Mouse (Mus musculus) cerebellum, adult 8-10 months (tissue): ENCODE results near the gene Zfp943.
"Not testable (repeated sequence)": the region's sequence is repeated elsewhere in the genome, so short reads cannot be mapped to it uniquely, and the experiment has no call there.

ENCODE experiments used
- DNase-seq: peaks from one replicate; pipeline ENCODE4 v3.0.0; 2022

Zfp943 gene

GRCm38 (mm10) chr17:21962107-21962907, at the start of gene Zfp943, which contains the start of gene Zfp942:
Gene Zfp943, plus strand, starts transcription at chr17:21962552.
Gene Zfp942, minus strand, starts transcription at chr17:21962464.
- DNase-seq, result peak; percentile 72

GRCm38 (mm10) chr17:21963302-21963701, 950 bp downstream of the Zfp943 start:
- DNase-seq, result no peak

DNA sequence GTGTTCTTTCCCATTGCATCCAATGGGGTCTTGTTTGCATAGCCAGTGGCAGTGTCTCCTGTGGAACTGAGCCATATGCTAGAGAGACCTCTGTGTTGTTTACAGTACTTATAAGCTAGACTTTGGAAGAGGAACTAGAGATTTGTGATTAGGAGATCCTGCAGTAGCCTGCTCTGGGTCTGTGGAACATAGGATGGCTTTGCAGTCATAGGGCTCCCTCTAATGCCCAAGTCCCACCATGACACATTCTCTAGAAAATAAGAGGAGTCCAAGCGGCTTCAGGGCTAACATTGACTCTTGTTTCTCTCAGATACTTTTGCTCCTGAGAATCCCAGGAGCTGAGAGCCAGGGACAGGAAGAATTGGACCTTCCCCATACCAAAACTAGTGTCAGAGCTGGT, 73.2 kb downstream of the Zfp943 start:
- not testable (repeated sequence) for DNase-seq

DNA sequence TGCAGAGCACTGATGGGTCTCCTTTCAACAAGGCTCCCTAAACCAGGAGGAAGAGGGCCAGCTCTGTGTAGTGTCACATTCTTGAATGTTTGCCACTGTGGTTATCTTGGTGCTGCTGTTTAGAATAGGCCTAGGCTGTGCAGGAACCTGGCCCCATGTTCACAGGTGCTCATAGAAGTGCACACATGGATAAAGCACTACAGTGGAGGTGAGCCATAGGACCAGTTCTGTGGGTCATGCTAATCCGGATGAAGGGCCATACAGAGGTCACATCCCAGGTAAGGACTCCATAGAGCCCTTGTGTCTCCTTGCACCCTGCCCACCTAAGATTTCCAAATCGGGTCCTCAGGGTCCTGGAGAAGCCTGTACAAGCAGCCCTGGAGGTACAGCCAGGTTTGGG, 87.1 kb downstream of the Zfp943 start:
- DNase-seq, result no peak

DNA sequence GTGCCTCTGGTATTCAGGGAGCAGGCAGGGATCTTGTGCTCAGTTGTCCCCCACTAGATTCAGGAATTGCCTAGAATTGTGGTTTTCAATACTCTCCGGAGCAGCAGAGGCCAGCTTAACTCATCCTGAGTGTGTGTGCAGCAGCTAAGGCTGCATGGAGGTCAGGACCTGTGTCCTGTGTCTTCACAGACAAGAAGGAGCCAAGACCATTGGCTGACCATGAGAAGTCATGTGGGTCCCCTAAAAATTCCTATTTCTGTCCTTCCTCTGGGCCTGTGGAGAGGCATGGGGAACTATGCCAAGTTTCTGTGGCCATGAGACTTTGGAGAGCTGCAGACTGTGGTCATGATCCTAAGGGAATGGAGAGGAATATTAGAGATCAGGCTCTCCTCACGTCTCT, 90.9 kb downstream of the Zfp943 start:
- no peak for DNase-seq

- peak; percentile 71 for DNase-seq
Measured at GRCm38 (mm10) chr17:22081031-22081631, 118.8 kb downstream of the Zfp943 start.

DNA sequence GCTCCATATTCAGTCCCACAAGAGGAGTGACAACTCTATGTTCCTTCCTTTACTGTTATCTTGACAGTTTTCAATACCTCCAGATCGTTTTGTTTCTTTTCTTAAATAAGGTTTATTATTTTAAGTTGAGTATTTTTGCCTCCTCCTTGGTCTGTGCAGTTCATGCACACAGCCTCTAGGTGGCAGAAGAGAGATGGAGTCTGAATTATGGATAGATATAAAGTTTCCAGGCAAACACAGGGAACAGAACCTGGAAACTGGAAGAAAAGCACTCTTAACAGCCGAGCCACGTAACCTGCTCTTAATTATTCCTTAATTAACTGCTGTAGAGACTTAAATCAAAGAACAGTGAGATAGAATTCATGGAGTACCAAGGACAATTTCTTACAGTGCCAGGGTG, 120.9 kb downstream of the Zfp943 start:
- DNase-seq, result peak; percentile 44

GRCm38 (mm10) chr17:22118770-22119169, 156.4 kb downstream of the Zfp943 start:
- DNase-seq, result no peak
